Mouse (Mus musculus) kidney, postnatal 0 days (tissue): ENCODE data around the gene Edf1. TPM values are rescaled to one million over a fixed set of nuclear protein-coding genes. Genes with fewer than 3 reads are reported as not detected.

Experiments
- ATAC-seq: fragments of 200-750 bp; cut with Nextera tagmentation; replicated peaks from 2 replicates; pipeline ENCODE4 v1.8.0; 2017; ENCODE audit warnings: low read depth, moderate number of reproducible peaks, moderate TSS enrichment, moderate library complexity; ENCODE audit not compliant: low FRiP score
- DNase-seq: peaks from one replicate; pipeline ENCODE4 v3.0.0-alpha.2; 2016; ENCODE audit warnings: low spot score
- H3K27ac ChIP-seq: fragments of 300-500 bp; sonication (generic); 2 replicates; pipeline ENCODE4 v1.5.1; 2014; ENCODE audit warnings: mild to moderate bottlenecking
- H3K27me3 ChIP-seq: fragments of 300-500 bp; sonication (generic); 2 replicates; pipeline ENCODE4 v1.6.1; 2014; ENCODE audit warnings: low read length, mixed read lengths; ENCODE audit not compliant: insufficient read depth
- H3K36me3 ChIP-seq: fragments of 300-500 bp; sonication (generic); 2 replicates; pipeline ENCODE4 v1.6.1; 2014; ENCODE audit warnings: low read length, mixed read lengths; ENCODE audit not compliant: insufficient read depth
- H3K4me1 ChIP-seq: fragments of 300-500 bp; sonication (generic); replicated peaks from 2 replicates; pipeline ENCODE4 v1.6.1; 2014; ENCODE audit warnings: antibody characterized with exemption, low read length, mixed read lengths; ENCODE audit not compliant: insufficient read depth
- H3K4me2 ChIP-seq: fragments of 300-500 bp; sonication (generic); 2 replicates; pipeline ENCODE4 v1.6.1; 2014; ENCODE audit warnings: mild to moderate bottlenecking, low read length, moderate library complexity, mixed read lengths
- H3K4me3 ChIP-seq: fragments of 300-500 bp; sonication (generic); replicated peaks from 2 replicates; pipeline ENCODE4 v1.5.1; 2014; ENCODE audit warnings: low read depth, low read length
- H3K9ac ChIP-seq: fragments of 300-500 bp; sonication (generic); 2 replicates; pipeline ENCODE4 v1.6.1; 2014; ENCODE audit warnings: low read depth, low read length
- H3K9me3 ChIP-seq: fragments of 300-500 bp; sonication (generic); replicated peaks from 2 replicates; pipeline ENCODE4 v1.6.1; 2016; ENCODE audit warnings: low read length, inconsistent platforms, mixed read lengths
- CTCF ChIP-seq: IDR thresholded peaks from 2 replicates; pipeline ENCODE4 v1.5.1; 2016; ENCODE audit warnings: antibody characterized with exemption, low read depth, mild to moderate bottlenecking, moderate library complexity
- WGBS: fragments of 180-500 bp; shearing (Covaris S2); extraction: QIAGEN DNeasy Blood & Tissue Kit; methylation state at CpG from one replicate; pipeline ENCODE4 v1.1.7; 2014; 5-methylcytosine and 5-hydroxymethylcytosine counted together
- polyA plus RNA-seq: library from polyadenylated mRNA; unstranded; fragments of >200 nt; fragmentation: Nextera tagmentation; extraction: Ambion mirVana; gene quantifications from 2 replicates; pipeline ENCODE4 v1.2.1, GENCODE M21; 2015

Gene Edf1
- polyA plus RNA-seq, 1 experiment from 2014 or later: 351 TPM

DNA sequence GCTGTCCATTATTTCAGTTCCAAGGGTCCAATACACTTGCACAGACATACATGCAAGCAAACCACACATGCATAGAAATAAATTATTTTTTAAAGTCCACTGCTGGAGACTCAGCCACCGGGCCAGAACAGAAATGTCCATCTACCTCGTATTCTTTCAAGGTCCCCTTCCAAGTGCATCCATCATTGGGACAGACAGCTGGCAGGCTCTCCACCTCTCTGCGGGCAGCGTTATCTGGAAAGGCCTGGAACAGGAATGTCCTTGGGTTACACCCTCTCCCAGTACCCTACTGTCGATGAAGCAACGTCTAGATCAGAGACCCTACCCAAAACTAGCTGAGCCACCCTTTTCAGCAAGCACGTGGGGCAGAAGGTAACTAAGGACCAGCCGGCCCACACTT is 21.1 kb upstream of the Edf1 start:
- Histone ChIP-seq H3K27me3 (no peaks in the 10 kb centered on the region), H3K4me1 (peaks cover 4% of the 10 kb centered on the region; the same call in 1 of the 2 replicates), H3K4me2 (no peak overlapping the region), H3K27ac (no peak overlapping the region), H3K4me3 (no peak overlapping the region), H3K36me3 (peaks cover 46% of the 10 kb centered on the region; the same call in 1 of the 2 replicates), H3K9ac (no peak overlapping the region), H3K9me3 (no peaks in the 10 kb centered on the region)
- ATAC-seq: no peak
- WGBS: 84% methylated on average over 8 of the region's 8 CpGs
- no peak for DNase-seq
- TF ChIP-seq CTCF: no peak

DNA sequence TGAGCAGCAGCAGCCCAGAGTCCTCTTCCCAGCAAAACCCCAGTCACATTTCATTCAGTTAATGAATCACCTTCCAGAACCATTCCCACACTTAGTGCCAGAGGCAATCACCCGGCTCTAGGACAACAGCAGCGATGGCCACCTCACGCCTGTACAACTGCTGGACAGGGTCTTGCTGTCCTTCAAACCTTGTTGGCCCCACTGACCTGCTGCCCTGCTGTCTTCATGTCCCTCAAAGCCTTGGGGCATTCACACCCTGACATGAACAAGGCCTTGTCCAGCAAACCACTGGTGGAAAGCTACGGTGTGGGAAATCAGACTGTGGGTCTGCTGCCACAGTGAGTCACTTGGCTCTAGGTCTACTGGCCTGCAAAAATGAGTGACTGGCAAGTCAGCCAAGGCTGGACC is 17.1 kb upstream of the Edf1 start:
- no peak for TF ChIP-seq CTCF
- WGBS: 70% methylated on average over 4 of the region's 4 CpGs
- H3K9me3 ChIP-seq: no peaks in the 10 kb centered on the region
- H3K4me3 ChIP-seq: no peak overlapping the region
- no peak for DNase-seq
- no peaks in the 10 kb centered on the region for H3K27me3 ChIP-seq
- H3K4me2 ChIP-seq: no peak overlapping the region
- no peak overlapping the region for H3K9ac ChIP-seq
- peak; percentile 64 for ATAC-seq
- peaks cover 24% of the 10 kb centered on the region; the same call in 1 of the 2 replicates for H3K36me3 ChIP-seq
- H3K27ac ChIP-seq: peak overlapping the region; percentile 82
- H3K4me1 ChIP-seq: peaks cover 8% of the 10 kb centered on the region; the same call in 1 of the 2 replicates

DNA sequence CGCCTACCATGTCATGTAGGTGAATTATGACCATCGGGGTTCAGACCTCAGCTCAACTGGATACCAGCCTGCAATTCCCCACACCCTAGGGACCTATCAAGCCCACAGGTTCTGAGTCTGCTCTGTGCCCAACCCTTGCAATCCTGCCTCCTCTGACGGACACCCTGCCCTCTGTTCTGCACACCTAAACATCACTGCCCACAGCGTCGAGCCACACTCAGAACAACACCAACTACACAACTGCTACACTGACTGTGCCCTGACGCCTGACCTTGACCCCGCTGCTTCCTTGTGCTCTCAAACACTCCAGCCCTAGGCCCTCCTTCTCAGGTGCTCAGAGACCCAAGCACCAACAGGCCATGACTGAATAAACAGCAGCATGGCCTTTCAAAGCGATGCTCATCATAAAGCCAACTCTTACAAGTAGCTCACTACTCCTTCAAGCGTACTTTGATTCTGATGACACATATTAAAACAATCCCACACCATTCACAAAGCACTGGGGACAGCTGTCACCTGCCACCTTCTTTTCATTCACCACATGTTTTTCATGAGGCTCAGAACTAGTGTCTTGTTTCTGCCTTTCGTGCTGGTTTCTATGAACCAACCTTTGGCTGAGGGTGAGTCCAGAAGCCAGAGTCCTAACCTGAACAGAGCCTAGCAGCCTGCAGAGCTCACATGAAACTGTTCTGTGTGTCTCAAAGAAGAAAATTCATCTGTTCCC is 15.8 kb upstream of the Edf1 start:
- no peak overlapping the region for H3K9ac ChIP-seq
- DNase-seq: no peak
- H3K4me1 ChIP-seq: peaks cover 8% of the 10 kb centered on the region; the same call in 1 of the 2 replicates
- no peaks in the 10 kb centered on the region for H3K9me3 ChIP-seq
- no peak overlapping the region for H3K4me2 ChIP-seq
- WGBS: 37% methylated on average over 10 of the region's 10 CpGs
- no peak for TF ChIP-seq CTCF
- 0 out of 2 replicates have a peak, but pooled peaks have one; percentile 4 for ATAC-seq
- H3K27ac ChIP-seq: peak overlapping the region; percentile 82
- H3K36me3 ChIP-seq: peaks cover 14% of the 10 kb centered on the region; the same call in 1 of the 2 replicates
- H3K27me3 ChIP-seq: no peaks in the 10 kb centered on the region
- H3K4me3 ChIP-seq: no peak overlapping the region

DNA sequence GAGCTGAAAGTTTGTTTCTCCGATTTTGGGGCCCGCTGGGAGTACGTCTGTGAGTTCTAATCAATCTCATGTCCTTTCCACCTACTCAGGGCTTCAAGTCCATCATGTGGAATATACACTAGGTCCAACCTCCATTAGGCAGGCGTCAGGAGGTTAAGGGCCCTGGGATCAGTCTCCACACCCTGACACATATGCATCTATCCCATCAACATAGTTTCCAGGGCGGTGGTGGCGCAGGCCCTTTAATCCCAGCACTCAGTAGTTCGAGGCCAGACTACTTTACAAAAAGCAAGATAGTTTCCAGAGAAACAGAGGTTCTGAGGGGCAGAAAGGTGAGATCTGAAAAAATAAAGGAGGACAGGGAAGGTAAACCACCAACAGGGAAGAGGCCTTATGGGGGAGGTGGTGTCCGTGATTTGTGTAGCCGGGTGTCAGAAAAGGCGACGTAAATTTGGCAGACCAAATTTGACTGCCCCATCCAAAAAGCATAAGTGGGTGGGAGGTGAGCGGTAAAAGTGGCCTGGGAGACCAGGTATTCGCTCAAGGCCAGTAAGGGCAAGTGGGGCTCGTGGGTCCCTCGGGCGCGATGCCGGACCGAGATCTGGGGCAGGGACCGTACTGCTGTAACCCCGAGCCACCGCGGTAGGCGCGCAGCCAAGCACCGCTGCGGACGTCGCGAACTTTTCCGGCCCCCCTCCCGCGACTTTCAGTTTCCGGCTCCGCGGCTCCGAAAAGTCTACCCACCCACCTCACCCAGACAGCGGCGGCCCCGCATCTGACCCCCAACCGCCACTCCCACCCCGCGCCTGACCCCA is 11.4 kb upstream of the Edf1 start:
- H3K4me3 ChIP-seq: peak overlapping the region; percentile 67
- DNase-seq (peak; percentile 11), ATAC-seq (peak; percentile 59)
- no peaks in the 10 kb centered on the region for H3K9me3 ChIP-seq
- no peaks in the 10 kb centered on the region for H3K36me3 ChIP-seq
- whole genome bisulfite sequencing: 6% methylated on average over 43 of the region's 43 CpGs
- H3K27ac ChIP-seq: peak overlapping the region; percentile 73
- TF ChIP-seq CTCF: no peak
- peak overlapping the region; percentile 73 for H3K9ac ChIP-seq
- H3K4me1 ChIP-seq: 0 out of 2 replicates have a peak, but pooled peaks cover 5% of the 10 kb centered on the region
- no peaks in the 10 kb centered on the region for H3K27me3 ChIP-seq
- H3K4me2 ChIP-seq: peak overlapping the region; percentile 76

DNA sequence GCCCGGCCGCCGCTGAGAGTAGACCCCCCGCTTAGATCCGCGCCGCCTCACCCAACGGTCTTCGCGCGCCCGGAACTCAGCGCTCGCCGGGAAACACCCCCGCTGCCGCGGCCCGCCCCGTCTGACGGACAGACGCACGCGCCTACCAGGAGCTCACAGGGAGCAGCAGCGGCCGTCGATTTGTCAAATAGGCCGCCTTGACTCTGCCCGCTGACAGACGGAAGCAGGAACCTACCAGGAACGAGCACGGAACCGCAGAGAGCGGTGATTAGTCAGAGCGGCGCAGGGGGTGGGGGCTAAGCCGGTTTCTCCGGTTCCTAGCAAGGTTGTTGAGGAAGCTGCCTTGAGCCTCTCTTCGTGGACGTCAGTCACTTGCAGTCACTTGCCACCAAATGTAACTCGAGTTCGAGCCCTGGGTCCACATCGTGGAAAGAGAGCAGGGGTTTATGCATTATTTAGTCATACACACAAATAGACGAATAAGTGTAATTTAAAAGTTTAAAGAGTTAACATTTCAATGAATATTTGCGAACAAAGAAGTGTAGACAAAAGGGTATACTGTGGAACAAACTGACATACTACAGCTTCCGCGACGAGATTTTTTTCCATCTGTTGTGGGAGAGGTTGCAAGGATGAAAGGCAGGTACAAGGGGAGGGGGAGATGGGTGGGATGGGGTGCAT is 10.7 kb upstream of the Edf1 start, which contains the start of gene Traf2:
Gene Traf2 (minus strand): TSS at position 130 of the 681 bp plus-strand sequence.
- ATAC-seq (peak; percentile 99), DNase-seq (peak; percentile 99)
- Histone ChIP-seq H3K9ac (peak within 1 kb of the TSS; percentile 73), H3K4me1 (0 out of 2 replicates have a peak, but pooled peaks cover under 1% of the 10 kb centered on the region), H3K9me3 (no peaks in the 10 kb centered on the region), H3K36me3 (no peaks in the 10 kb centered on the region), H3K27ac (peak within 1 kb of the TSS; percentile 73), H3K27me3 (no peaks in the 10 kb centered on the region), H3K4me2 (peak within 1 kb of the TSS; percentile 76), H3K4me3 (peak within 1 kb of the TSS; percentile 67)
- WGBS: 3% methylated on average over 48 of the region's 48 CpGs
- TF ChIP-seq CTCF: no peak
